Mouse (Mus musculus): ENCODE measurements around the gene Clhc1. TPM values are rescaled to one million over a fixed set of nuclear protein-coding genes. Genes with fewer than 3 reads are reported as not detected.

Clhc1 gene
- polyA plus RNA-seq, 1 experiment from 2014 or later, result 0.15 TPM

GRCm38 (mm10) chr11:29579610-29580009 is 31.9 kb downstream of the Clhc1 start:
- Histone ChIP-seq H3K9me3 (no peaks in the 10 kb centered on the region), H3K4me1 (no peaks in the 10 kb centered on the region), H3K36me3 (no peaks in the 10 kb centered on the region), H3K4me3 (no peak overlapping the region), H3K27ac (no peak overlapping the region), H3K9ac (no peak overlapping the region), H3K27me3 (replicated peaks) (no peaks in the 10 kb centered on the region), H3K4me2 (replicated peaks) (no peak overlapping the region)
- no peak for ATAC-seq (ENCODE audit: low FRiP score, low read depth)

GRCm38 (mm10) chr11:29595217-29595616 is 47.5 kb downstream of the Clhc1 start:
- no peak overlapping the region for H3K9ac ChIP-seq
- H3K36me3 ChIP-seq, result no peaks in the 10 kb centered on the region
- H3K27ac ChIP-seq, result no peak overlapping the region
- no peak overlapping the region for H3K4me2 ChIP-seq (replicated peaks)
- H3K4me3 ChIP-seq, result no peak overlapping the region
- no peaks in the 10 kb centered on the region for H3K9me3 ChIP-seq
- ATAC-seq (ENCODE audit: low FRiP score, low read depth), result no peak
- H3K4me1 ChIP-seq, result no peaks in the 10 kb centered on the region
- no peaks in the 10 kb centered on the region for H3K27me3 ChIP-seq (replicated peaks)

GRCm38 (mm10) chr11:29597159-29597558 is 49.4 kb downstream of the Clhc1 start:
- no peak for ATAC-seq (ENCODE audit: low FRiP score, low read depth)
- H3K27ac ChIP-seq, result no peak overlapping the region
- no peak overlapping the region for H3K9ac ChIP-seq
- H3K9me3 ChIP-seq, result no peaks in the 10 kb centered on the region
- no peaks in the 10 kb centered on the region for H3K27me3 ChIP-seq (replicated peaks)
- no peak overlapping the region for H3K4me3 ChIP-seq
- no peak overlapping the region for H3K4me2 ChIP-seq (replicated peaks)
- no peaks in the 10 kb centered on the region for H3K36me3 ChIP-seq
- no peaks in the 10 kb centered on the region for H3K4me1 ChIP-seq

- Histone ChIP-seq H3K27me3 (replicated peaks) (no peaks in the 10 kb centered on the region), H3K4me3 (no peak overlapping the region), H3K4me2 (replicated peaks) (no peak overlapping the region), H3K9ac (no peak overlapping the region), H3K4me1 (no peaks in the 10 kb centered on the region), H3K27ac (no peak overlapping the region), H3K36me3 (no peaks in the 10 kb centered on the region), H3K9me3 (no peaks in the 10 kb centered on the region)
- no peak for ATAC-seq (ENCODE audit: low FRiP score, low read depth)
Observed at GRCm38 (mm10) chr11:29599000-29599399, 51.2 kb downstream of the Clhc1 start.

- no peaks in the 10 kb centered on the region for H3K9me3 ChIP-seq
- no peaks in the 10 kb centered on the region for H3K4me1 ChIP-seq
- no peaks in the 10 kb centered on the region for H3K36me3 ChIP-seq
- ATAC-seq (ENCODE audit: low FRiP score, low read depth), result no peak
- no peak overlapping the region for H3K9ac ChIP-seq
- 2% methylated on average over 2 of the region's 2 CpGs for WGBS
- H3K4me3 ChIP-seq, result no peak overlapping the region
- H3K4me2 ChIP-seq (replicated peaks), result no peak overlapping the region
- no peak overlapping the region for H3K27ac ChIP-seq
- H3K27me3 ChIP-seq (replicated peaks), result no peaks in the 10 kb centered on the region
Observed at GRCm38 (mm10) chr11:29603581-29603980, 55.8 kb downstream of the Clhc1 start.

GRCm38 (mm10) chr11:29607465-29607990 is 59.8 kb downstream of the Clhc1 start:
- ATAC-seq (ENCODE audit: low FRiP score, low read depth), result no peak
- Histone ChIP-seq H3K4me3 (no peak overlapping the region), H3K27ac (no peak overlapping the region), H3K9ac (no peak overlapping the region), H3K27me3 (replicated peaks) (no peaks in the 10 kb centered on the region), H3K9me3 (no peaks in the 10 kb centered on the region), H3K4me1 (no peaks in the 10 kb centered on the region), H3K4me2 (replicated peaks) (no peak overlapping the region), H3K36me3 (no peaks in the 10 kb centered on the region)
- 93% methylated on average over 2 of the region's 2 CpGs for WGBS

GRCm38 (mm10) chr11:29609756-29610468 is 62.2 kb downstream of the Clhc1 start:
- H3K9ac ChIP-seq, result no peak overlapping the region

GRCm38 (mm10) chr11:29612007-29612406 is 64.3 kb downstream of the Clhc1 start:
- Histone ChIP-seq H3K4me1 (no peaks in the 10 kb centered on the region), H3K27ac (no peak overlapping the region), H3K9ac (no peak overlapping the region), H3K9me3 (no peaks in the 10 kb centered on the region), H3K27me3 (replicated peaks) (no peaks in the 10 kb centered on the region), H3K4me2 (replicated peaks) (no peak overlapping the region), H3K4me3 (no peak overlapping the region), H3K36me3 (no peaks in the 10 kb centered on the region)
- no peak for ATAC-seq (ENCODE audit: low FRiP score, low read depth)

More at GRCm38 (mm10) chr11:29609756-29610468, 62.2 kb downstream of the Clhc1 start:
- Histone ChIP-seq H3K36me3 (no peaks in the 10 kb centered on the region), H3K4me1 (no peaks in the 10 kb centered on the region), H3K4me3 (no peak overlapping the region), H3K27ac (no peak overlapping the region), H3K27me3 (replicated peaks) (no peaks in the 10 kb centered on the region), H3K4me2 (replicated peaks) (no peak overlapping the region), H3K9me3 (no peaks in the 10 kb centered on the region)
- WGBS, result 82% methylated on average over 5 of the region's 5 CpGs
- ATAC-seq (ENCODE audit: low FRiP score, low read depth), result no peak

GRCm38 (mm10) chr11:29613185-29613735 is 65.5 kb downstream of the Clhc1 start:
- Histone ChIP-seq H3K4me1 (no peaks in the 10 kb centered on the region), H3K36me3 (no peaks in the 10 kb centered on the region), H3K9ac (no peak overlapping the region), H3K4me2 (replicated peaks) (no peak overlapping the region), H3K9me3 (no peaks in the 10 kb centered on the region), H3K27me3 (replicated peaks) (no peaks in the 10 kb centered on the region), H3K4me3 (no peak overlapping the region), H3K27ac (no peak overlapping the region)
- 94% methylated on average over 4 of the region's 4 CpGs for WGBS
- no peak for ATAC-seq (ENCODE audit: low FRiP score, low read depth)

GRCm38 (mm10) chr11:29614217-29614924 is 66.6 kb downstream of the Clhc1 start:
- 87% methylated on average over 6 of the region's 6 CpGs for WGBS
- no peaks in the 10 kb centered on the region for H3K27me3 ChIP-seq (replicated peaks)
- H3K4me3 ChIP-seq, result no peak overlapping the region
- no peak for ATAC-seq (ENCODE audit: low FRiP score, low read depth)
- no peaks in the 10 kb centered on the region for H3K36me3 ChIP-seq
- no peaks in the 10 kb centered on the region for H3K9me3 ChIP-seq
- no peak overlapping the region for H3K9ac ChIP-seq
- H3K4me2 ChIP-seq (replicated peaks), result no peak overlapping the region
- H3K4me1 ChIP-seq, result no peaks in the 10 kb centered on the region
- no peak overlapping the region for H3K27ac ChIP-seq

GRCm38 (mm10) chr11:29622030-29622790 is 74.5 kb downstream of the Clhc1 start:
- 82% methylated on average over 5 of the region's 5 CpGs for WGBS
- ATAC-seq (ENCODE audit: low FRiP score, low read depth), result no peak
- Histone ChIP-seq H3K4me1 (no peaks in the 10 kb centered on the region), H3K4me2 (replicated peaks) (no peak overlapping the region), H3K9me3 (no peaks in the 10 kb centered on the region), H3K9ac (no peak overlapping the region), H3K4me3 (no peak overlapping the region), H3K36me3 (no peaks in the 10 kb centered on the region), H3K27me3 (replicated peaks) (no peaks in the 10 kb centered on the region), H3K27ac (no peak overlapping the region)

- Histone ChIP-seq H3K27ac (no peak overlapping the region), H3K9me3 (no peaks in the 10 kb centered on the region), H3K27me3 (replicated peaks) (no peaks in the 10 kb centered on the region), H3K4me2 (replicated peaks) (no peak overlapping the region), H3K36me3 (no peaks in the 10 kb centered on the region), H3K4me3 (no peak overlapping the region), H3K9ac (no peak overlapping the region), H3K4me1 (no peaks in the 10 kb centered on the region)
- no peak for ATAC-seq (ENCODE audit: low FRiP score, low read depth)
- 94% methylated on average over 3 of the region's 3 CpGs for WGBS
Observed at GRCm38 (mm10) chr11:29623327-29623726, 75.6 kb downstream of the Clhc1 start.

All from neural tube, embryonic 12.5 days (tissue).